ENCODE assay signal across 8 mouse cellular contexts in the genomic region with DNA sequence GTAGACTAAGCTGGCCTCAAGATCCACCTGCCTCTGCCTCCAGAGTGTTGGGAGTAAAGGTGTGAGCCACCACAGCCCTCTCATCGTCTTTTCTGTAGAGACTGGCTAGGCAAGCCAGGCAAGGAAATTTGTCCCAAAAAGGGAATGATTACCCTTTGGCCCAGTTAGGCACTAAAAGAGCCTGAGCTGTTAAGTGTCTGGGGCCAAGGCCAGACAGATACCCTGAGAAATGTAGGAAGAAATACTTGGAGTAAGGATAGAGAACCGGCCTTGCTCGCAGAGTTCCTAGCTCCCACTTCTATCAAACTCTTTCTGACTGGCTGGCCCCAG. TPM values are rescaled to one million over a fixed set of nuclear protein-coding genes. Genes with fewer than 3 reads are reported as not detected.
DNase-seq lines count a peak whose midpoint lies in the region; ATAC-seq and TF ChIP-seq lines count a peak whose summit lies in the region.

No protein-coding gene starts in this region.

- DNase-seq in heart, postnatal 0 days (ENCODE audit: low spot score) = no peak
- DNase-seq in heart, postnatal 25 days (ENCODE audit: low spot score) = no peak
- peak; percentile 46 for DNase-seq in Patski (ENCODE audit: low read depth, low spot score)
- no peak for DNase-seq in forebrain, postnatal 0 days
- no peak for DNase-seq in embryo, embryonic 11 days
- no peak for DNase-seq in frontal cortex, postnatal 14 days (ENCODE audit: low spot score in 2 of 2)
- DNase-seq in thymus, postnatal 14 days = no peak

- peak overlapping the region; percentile 66 for H3K4me3 ChIP-seq in heart, postnatal 0 days (ENCODE audit: low read depth, low read length)
- peak overlapping the region; percentile 66 for H3K4me3 ChIP-seq in forebrain, postnatal 0 days (ENCODE audit: low read depth, low read length)

- H3K4me1 ChIP-seq in heart, postnatal 0 days (ENCODE audit: control insufficient read depth, insufficient read depth) = peaks cover 6% of the 10 kb centered on the region; the same call in 1 of the 2 replicates
- H3K4me1 ChIP-seq in forebrain, postnatal 0 days (ENCODE audit: insufficient read depth) = peaks cover 9% of the 10 kb centered on the region; the same call in 1 of the 2 replicates

- peak overlapping the region; percentile 71 for H3K4me2 ChIP-seq in heart, postnatal 0 days (ENCODE audit: low read depth, low read length)
- peak overlapping the region; percentile 57 for H3K4me2 ChIP-seq in forebrain, postnatal 0 days (ENCODE audit: low read depth)

- POLR2A ChIA-PET in Patski (lab: Charles Lee) = interaction anchor here (0.7 to 3.4 kb wide), 11 partner anchors 9 to 86 kb away, joined by 3 to 18 read pairs (median 4); a partner anchor contains a TSS

- H3K36me3 ChIP-seq in heart, postnatal 0 days (replicated peaks; ENCODE audit: control insufficient read depth, insufficient read depth, low read length) = peaks cover 20% of the 10 kb centered on the region
- H3K36me3 ChIP-seq in forebrain, postnatal 0 days (ENCODE audit: insufficient read depth) = 0 out of 2 replicates have a peak, but pooled peaks cover 3% of the 10 kb centered on the region

- peak overlapping the region; percentile 95 for H3K27ac ChIP-seq in heart, postnatal 0 days (ENCODE audit: low read depth)
- H3K27ac ChIP-seq in forebrain, postnatal 0 days (ENCODE audit: low read depth, low read length) = peak overlapping the region; percentile 64

- ATAC-seq in heart, postnatal 0 days (ENCODE audit: insufficient read depth, low read depth) = no peak
- ATAC-seq in Patski = peak; percentile 8
- ATAC-seq in forebrain, postnatal 0 days = no peak
- peak; percentile 5 for ATAC-seq in megakaryocyte progenitor cell, adult 5-6 weeks (replicated peaks; ENCODE audit: poor library complexity)

- H3K27me3 ChIP-seq in heart, postnatal 0 days (ENCODE audit: control insufficient read depth, insufficient read depth, low read length) = no peaks in the 10 kb centered on the region
- H3K27me3 ChIP-seq in Patski = no peaks in the 10 kb centered on the region
- H3K27me3 ChIP-seq in forebrain, postnatal 0 days (ENCODE audit: insufficient read depth, low read length) = no peaks in the 10 kb centered on the region

- H3K9ac ChIP-seq in heart, postnatal 0 days (replicated peaks; ENCODE audit: low read depth, low read length) = peak overlapping the region; percentile 74
- H3K9ac ChIP-seq in forebrain, postnatal 0 days = peak overlapping the region; percentile 72

- 1% methylated on average over 3 of the region's 3 CpGs for WGBS in heart, postnatal 0 days
- WGBS in forebrain, postnatal 0 days = 0% methylated on average over 3 of the region's 3 CpGs

- no peak for TF ChIP-seq CTCF in heart, postnatal 0 days (IDR thresholded peaks at IDR 0.05; ENCODE audit: low read depth)
- TF ChIP-seq CTCF in Patski (IDR thresholded peaks at IDR 0.05) = no peak
- 0 out of 2 replicates have a peak, but pooled peaks have one; percentile 5 for TF ChIP-seq CTCF in forebrain, postnatal 0 days (IDR thresholded peaks at IDR 0.05; ENCODE audit: low read depth)

- in situ Hi-C loops in Patski (cut with MboI; ENCODE audit: low pct_unique_long_range_greater_than_20kb) = no loop called here

- H3K9me3 ChIP-seq in heart, postnatal 0 days (replicated peaks; ENCODE audit: control insufficient read depth, low read length) = no peaks in the 10 kb centered on the region
- H3K9me3 ChIP-seq in forebrain, postnatal 0 days (ENCODE audit: low read length) = no peaks in the 10 kb centered on the region

- no peak for TF ChIP-seq EP300 in heart, postnatal 0 days (IDR thresholded peaks at IDR 0.05; ENCODE audit: low read depth)

- intact Hi-C loops in heart, postnatal 25 days (cut with DNase I) = no loop called here

- CTCF ChIA-PET in Patski (lab: Charles Lee) = interaction anchor here (1.1 to 2.5 kb wide), 6 partner anchors 10 to 32 kb away, joined by 3 to 7 read pairs (median 5); a partner anchor contains a TSS

RNA-seq across cellular contexts. Expression of a gene that starts 0.4 kb away (rescaled TPM):
- total RNA-seq in heart, postnatal 0 days (2014; rRNA removed; ENCODE audit: low replicate concordance) = 157 and 158 TPM in 2 replicates
- polyA plus RNA-seq in heart, postnatal 0 days (2015; fragmentation: Nextera tagmentation; extraction: Ambion mirVana) = 93.3 and 95.5 TPM in 2 replicates
- total RNA-seq in heart, postnatal 25 days (2021) = 10 to 100 TPM; 83.7 to 84.3 TPM
- 243 TPM for polyA plus RNA-seq in Patski (2021)
- total RNA-seq in forebrain, postnatal 0 days (2014; rRNA removed) = 68.1 and 72.0 TPM in 2 replicates
- 50.0 and 51.6 TPM in 2 replicates for polyA plus RNA-seq in forebrain, postnatal 0 days (2015; fragmentation: Nextera tagmentation; extraction: Ambion mirVana)
- 15.6 and 19.5 TPM in 2 replicates for total RNA-seq in megakaryocyte progenitor cell, adult 5-6 weeks (2015)
- 31.4 and 41.2 TPM in 2 replicates for total RNA-seq in megakaryocyte progenitor cell, adult 5-6 weeks (2017)

RNA-seq across cellular contexts. Expression of a gene that starts 4.3 kb away (rescaled TPM):
- total RNA-seq in heart, postnatal 0 days (2014; rRNA removed; ENCODE audit: low replicate concordance) = 2.4 TPM in 1 of 2 replicates, not detected in the other
- 1.2 TPM in 2 replicates for polyA plus RNA-seq in heart, postnatal 0 days (2015; fragmentation: Nextera tagmentation; extraction: Ambion mirVana)
- total RNA-seq in heart, postnatal 25 days (2021) = not detected
- 1.1 TPM for polyA plus RNA-seq in Patski (2021)
- 1.4 and 2.7 TPM in 2 replicates for total RNA-seq in forebrain, postnatal 0 days (2014; rRNA removed)
- polyA plus RNA-seq in forebrain, postnatal 0 days (2015; fragmentation: Nextera tagmentation; extraction: Ambion mirVana) = 0.91 and 1.0 TPM in 2 replicates
- total RNA-seq in megakaryocyte progenitor cell, adult 5-6 weeks (2015) = 0.39 TPM in 1 of 2 replicates, not detected in the other
- not detected in 2 replicates for total RNA-seq in megakaryocyte progenitor cell, adult 5-6 weeks (2017)

RNA-seq across cellular contexts. Expression of a gene that starts 6.4 kb away (rescaled TPM):
- 11.6 and 17.8 TPM in 2 replicates for total RNA-seq in heart, postnatal 0 days (2014; rRNA removed; ENCODE audit: low replicate concordance)
- 6.3 and 7.2 TPM in 2 replicates for polyA plus RNA-seq in heart, postnatal 0 days (2015; fragmentation: Nextera tagmentation; extraction: Ambion mirVana)
- 10 to 100 TPM; 14.6 to 16.1 TPM for total RNA-seq in heart, postnatal 25 days (2021)
- polyA plus RNA-seq in Patski (2021) = 77.0 TPM
- total RNA-seq in forebrain, postnatal 0 days (2014; rRNA removed) = 13.9 and 17.2 TPM in 2 replicates
- polyA plus RNA-seq in forebrain, postnatal 0 days (2015; fragmentation: Nextera tagmentation; extraction: Ambion mirVana) = 12.9 and 14.7 TPM in 2 replicates
- 30.9 and 32.5 TPM in 2 replicates for total RNA-seq in megakaryocyte progenitor cell, adult 5-6 weeks (2015)
- total RNA-seq in megakaryocyte progenitor cell, adult 5-6 weeks (2017) = 10.2 and 18.2 TPM in 2 replicates

RNA-seq across cellular contexts. Expression of a gene that starts 16.2 kb away (rescaled TPM):
- total RNA-seq in heart, postnatal 0 days (2014; rRNA removed; ENCODE audit: low replicate concordance) = 78.5 and 87.2 TPM in 2 replicates
- 116 TPM in 2 replicates for polyA plus RNA-seq in heart, postnatal 0 days (2015; fragmentation: Nextera tagmentation; extraction: Ambion mirVana)
- total RNA-seq in heart, postnatal 25 days (2021) = 10 to 100 TPM; 49.0 to 50.7 TPM
- polyA plus RNA-seq in Patski (2021) = 108 TPM
- total RNA-seq in forebrain, postnatal 0 days (2014; rRNA removed) = 70.1 and 75.7 TPM in 2 replicates
- polyA plus RNA-seq in forebrain, postnatal 0 days (2015; fragmentation: Nextera tagmentation; extraction: Ambion mirVana) = 131 and 139 TPM in 2 replicates
- 91.6 and 102 TPM in 2 replicates for total RNA-seq in megakaryocyte progenitor cell, adult 5-6 weeks (2015)
- 43.1 and 48.6 TPM in 2 replicates for total RNA-seq in megakaryocyte progenitor cell, adult 5-6 weeks (2017)

RNA-seq across cellular contexts. Expression of a gene that starts 17.4 kb away (rescaled TPM):
- 18.4 and 32.6 TPM in 2 replicates for total RNA-seq in heart, postnatal 0 days (2014; rRNA removed; ENCODE audit: low replicate concordance)
- polyA plus RNA-seq in heart, postnatal 0 days (2015; fragmentation: Nextera tagmentation; extraction: Ambion mirVana) = 3.4 and 4.6 TPM in 2 replicates
- 10 to 100 TPM; 31.9 to 33.4 TPM for total RNA-seq in heart, postnatal 25 days (2021)
- polyA plus RNA-seq in Patski (2021) = 14.1 TPM
- 20.1 and 29.8 TPM in 2 replicates for total RNA-seq in forebrain, postnatal 0 days (2014; rRNA removed)
- polyA plus RNA-seq in forebrain, postnatal 0 days (2015; fragmentation: Nextera tagmentation; extraction: Ambion mirVana) = 4.4 and 5.1 TPM in 2 replicates
- 16.5 and 21.9 TPM in 2 replicates for total RNA-seq in megakaryocyte progenitor cell, adult 5-6 weeks (2015)
- total RNA-seq in megakaryocyte progenitor cell, adult 5-6 weeks (2017) = 8.9 and 10.4 TPM in 2 replicates

Comparison
In these comparisons a context has a peak if more than half of its experiments do, and no peak if none do; other contexts are left out.
1. ATAC-seq: peak in Patski (single experiment) and megakaryocyte progenitor cell, adult 5-6 weeks (single experiment); none in heart, postnatal 0 days (single experiment) and forebrain, postnatal 0 days (single experiment).